Mouse (Mus musculus): ENCODE data around the gene Sema6d.

DNA sequence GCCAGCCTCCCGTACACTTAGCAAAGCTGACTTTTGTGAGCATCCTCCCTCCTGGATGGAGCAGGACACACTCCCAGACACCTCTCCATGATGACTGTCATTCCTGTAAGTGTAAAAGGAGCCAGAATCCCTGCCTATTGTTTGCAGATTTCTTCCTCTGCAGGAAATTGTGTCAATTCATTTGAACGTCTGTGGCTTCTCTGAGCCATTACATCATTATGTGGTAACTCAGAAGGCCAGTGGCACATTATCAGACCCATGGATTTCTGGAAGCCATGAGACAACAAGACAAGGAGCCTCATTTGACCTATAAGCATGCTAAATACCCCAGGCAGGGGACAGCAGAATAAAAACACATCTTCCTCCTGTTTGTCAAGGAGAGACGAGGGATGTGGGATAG lies 327.0 kb downstream of the Sema6d start:
- TF ChIP-seq CTCF (IDR thresholded peaks at IDR 0.05; ENCODE audit: low read depth) (no peak), EP300 (IDR thresholded peaks at IDR 0.05; ENCODE audit: low read depth) (no peak)
